Comparison of ENCODE assay signal across 7 mouse cellular contexts in the genomic region with DNA sequence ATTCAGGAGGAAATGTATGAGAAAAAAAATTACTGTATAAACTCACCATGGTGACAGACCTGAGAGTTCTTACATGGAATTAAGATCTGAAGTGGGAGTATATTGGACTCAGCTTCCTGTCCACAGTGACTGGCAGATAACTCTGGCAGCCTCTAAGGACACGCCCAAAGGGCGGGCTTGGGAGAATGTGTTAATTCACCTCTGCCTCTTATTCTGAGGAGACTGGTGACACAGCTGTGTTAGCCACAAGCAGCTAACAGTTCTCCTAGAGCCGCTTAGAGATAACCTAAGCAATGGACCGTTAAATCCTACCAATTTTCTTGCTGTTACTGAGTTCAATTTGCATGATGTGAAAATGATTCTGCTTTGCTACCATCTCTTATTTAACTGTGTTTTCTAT.
DNase-seq lines count a peak whose midpoint lies in the region; ATAC-seq and TF ChIP-seq lines count a peak whose summit lies in the region.

No protein-coding gene starts in this region.

- H3K4me1 ChIP-seq in embryonic fibroblast, embryonic 13.5 days (ENCODE audit: control insufficient read depth, insufficient read depth, low read length) = 0 out of 2 replicates have a peak, but pooled peaks cover 2% of the 10 kb centered on the region
- H3K4me1 ChIP-seq in intestine, embryonic 16.5 days (ENCODE audit: control insufficient read depth, insufficient read depth, low read length) = peaks cover 13% of the 10 kb centered on the region

- intact Hi-C loops in left cerebral cortex, postnatal 10 days (cut with DNase I) = no loop called here

- H3K4me3 ChIP-seq in embryonic fibroblast, embryonic 13.5 days (ENCODE audit: insufficient read depth, low read length) = no peak overlapping the region
- no peak overlapping the region for H3K4me3 ChIP-seq in intestine, embryonic 16.5 days (ENCODE audit: low read length)

- peak; percentile 52 for DNase-seq in urinary bladder, postnatal 14 days (ENCODE audit: low spot score)
- no peak for DNase-seq in urinary bladder, postnatal 25 days (ENCODE audit: low spot score)
- peak; percentile 63 to 76 for DNase-seq in natural killer cell, adult 2 months (ENCODE audit: low spot score in 2 of 2)
- no peak for DNase-seq in cerebellum, adult 11 months
- DNase-seq in left cerebral cortex, postnatal 10 days (ENCODE audit: extremely low spot score in 1 of 2, low spot score in 2 of 2) = no peak

- no peaks in the 10 kb centered on the region for H3K9me3 ChIP-seq in intestine, embryonic 16.5 days (ENCODE audit: control insufficient read depth, low read length)

- peak overlapping the region; percentile 37; the same call in 1 of the 2 replicates for H3K27ac ChIP-seq in embryonic fibroblast, embryonic 13.5 days (ENCODE audit: insufficient read depth, low read length)
- H3K27ac ChIP-seq in intestine, embryonic 16.5 days (ENCODE audit: low read length) = no peak overlapping the region

- H3K27me3 ChIP-seq in intestine, embryonic 16.5 days (replicated peaks; ENCODE audit: control insufficient read depth, insufficient read depth, low read length) = no peaks in the 10 kb centered on the region

- H3K36me3 ChIP-seq in intestine, embryonic 16.5 days (ENCODE audit: control insufficient read depth, insufficient read depth, low read length) = peaks cover 3% of the 10 kb centered on the region; the same call in 1 of the 2 replicates

- peak; percentile 81 for ATAC-seq in intestine, embryonic 16.5 days

- TF ChIP-seq CTCF in embryonic fibroblast, embryonic 13.5 days (IDR thresholded peaks at IDR 0.05; ENCODE audit: borderline replicate concordance, insufficient read depth, low read length) = no peak

- no peak for TF ChIP-seq POLR2A in embryonic fibroblast, embryonic 13.5 days (IDR thresholded peaks at IDR 0.05; ENCODE audit: low read depth, low read length)

- H3K9ac ChIP-seq in intestine, embryonic 16.5 days (ENCODE audit: low read depth, low read length) = no peak overlapping the region

- no peak overlapping the region for H3K4me2 ChIP-seq in intestine, embryonic 16.5 days (ENCODE audit: low read depth, low read length)

- 42% methylated on average over 4 of the region's 4 CpGs for WGBS in intestine, embryonic 16.5 days

Comparison
In these comparisons a context has a peak if more than half of its experiments do, and no peak if none do; other contexts are left out.
1. DNase-seq: peak in urinary bladder, postnatal 14 days (single experiment) and natural killer cell, adult 2 months (2 of 2); none in urinary bladder, postnatal 25 days (single experiment), cerebellum, adult 11 months (single experiment) and left cerebral cortex, postnatal 10 days (0 of 2).